Mouse (Mus musculus): ENCODE data around the gene Mapt. TPM values are rescaled to one million over a fixed set of nuclear protein-coding genes. Genes with fewer than 3 reads are reported as not detected.
"Not testable (repeated sequence)": the region's sequence is repeated elsewhere in the genome, so short reads cannot be mapped to it uniquely, and the experiment has no call there.

Gene Mapt
- polyA plus RNA-seq, 1 experiment, result 1.4 TPM

DNA sequence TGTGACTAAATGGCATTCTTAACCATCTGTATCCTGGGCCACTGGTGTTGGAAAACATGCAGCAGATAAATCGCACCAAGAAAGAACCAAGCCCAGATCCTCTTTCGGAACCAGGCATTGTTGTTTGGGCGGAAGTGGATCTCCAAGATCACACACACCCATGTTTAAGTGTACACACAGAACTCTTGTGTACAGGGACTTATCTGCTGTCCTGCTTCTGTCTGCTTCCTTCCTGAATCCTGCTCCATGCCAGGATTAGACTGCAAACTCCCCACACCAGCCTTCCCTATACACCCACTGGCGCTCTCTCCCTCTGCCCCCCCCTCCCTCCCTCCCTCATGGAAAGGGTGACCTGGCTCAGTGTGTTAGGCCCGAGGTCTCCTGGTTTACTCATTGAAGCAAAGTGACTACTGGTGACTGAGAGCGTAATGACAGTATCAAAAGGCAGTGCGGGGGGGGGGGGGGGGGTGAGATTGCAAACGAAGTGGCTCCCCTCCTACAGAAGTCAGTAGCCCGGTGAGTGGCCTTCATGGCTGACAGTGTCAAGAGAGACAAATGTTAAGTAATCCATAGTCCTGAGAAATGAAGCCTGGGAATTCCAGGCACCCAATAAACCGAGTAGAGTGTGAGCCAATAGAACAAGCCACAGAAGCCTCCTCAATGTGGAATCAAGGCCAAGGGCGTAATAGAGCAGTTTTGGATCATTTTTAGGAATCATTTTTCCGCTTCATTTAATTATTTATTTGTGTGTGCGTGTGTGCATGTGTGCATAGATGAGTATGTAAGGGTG, 7.0 kb downstream of the Mapt start:
- Histone ChIP-seq H3K27ac (ENCODE audit: control insufficient read depth, insufficient read depth, low read length) (no peak overlapping the region), H3K4me1 (replicated peaks; ENCODE audit: control insufficient read depth, insufficient read depth, low read length) (no peaks in the 10 kb centered on the region), H3K36me3 (ENCODE audit: control insufficient read depth, insufficient read depth, low read length) (no peaks in the 10 kb centered on the region), H3K4me3 (ENCODE audit: control insufficient read depth, insufficient read depth, low read length) (no peak overlapping the region), H3K27me3 (ENCODE audit: control insufficient read depth, insufficient read depth, low read length) (peaks cover 7% of the 10 kb centered on the region; the same call in 1 of the 2 replicates)
- 69% methylated on average over 13 of the region's 13 CpGs for WGBS
- DNase-seq, result no peak
- no peak for TF ChIP-seq POLR2A (IDR thresholded peaks at IDR 0.05; ENCODE audit: control insufficient read depth, extremely low read depth, insufficient read depth, low read length, poor library complexity)
- no peak for TF ChIP-seq CTCF (IDR thresholded peaks at IDR 0.05; ENCODE audit: borderline replicate concordance, control insufficient read depth, extremely low read depth, insufficient read depth, low read length, poor library complexity)

- H3K4me1 ChIP-seq (replicated peaks; ENCODE audit: control insufficient read depth, insufficient read depth, low read length); DNase-seq; H3K36me3 ChIP-seq (ENCODE audit: control insufficient read depth, insufficient read depth, low read length); H3K27ac ChIP-seq (ENCODE audit: control insufficient read depth, insufficient read depth, low read length); H3K27me3 ChIP-seq (ENCODE audit: control insufficient read depth, insufficient read depth, low read length); H3K4me3 ChIP-seq (ENCODE audit: control insufficient read depth, insufficient read depth, low read length): not testable (repeated sequence)
- 80% methylated on average over 6 of the region's 6 CpGs for WGBS
These were observed 14.3 kb downstream of the Mapt start for GRCm38 (mm10) chr11:104245478-104245877.

GRCm38 (mm10) chr11:104246171-104246694, 15.0 kb downstream of the Mapt start:
- Histone ChIP-seq H3K27ac (ENCODE audit: control insufficient read depth, insufficient read depth, low read length) (no peak overlapping the region), H3K27me3 (ENCODE audit: control insufficient read depth, insufficient read depth, low read length) (no peaks in the 10 kb centered on the region; the same call in 1 of the 2 replicates), H3K4me3 (ENCODE audit: control insufficient read depth, insufficient read depth, low read length) (no peak overlapping the region), H3K36me3 (ENCODE audit: control insufficient read depth, insufficient read depth, low read length) (no peaks in the 10 kb centered on the region), H3K4me1 (replicated peaks; ENCODE audit: control insufficient read depth, insufficient read depth, low read length) (no peaks in the 10 kb centered on the region)
- WGBS, result 19% methylated on average over 6 of the region's 6 CpGs
- TF ChIP-seq CTCF (IDR thresholded peaks at IDR 0.05; ENCODE audit: borderline replicate concordance, control insufficient read depth, extremely low read depth, insufficient read depth, low read length, poor library complexity), result no peak
- TF ChIP-seq POLR2A (IDR thresholded peaks at IDR 0.05; ENCODE audit: control insufficient read depth, extremely low read depth, insufficient read depth, low read length, poor library complexity), result no peak
- DNase-seq, result no peak

GRCm38 (mm10) chr11:104247141-104247717, 16.0 kb downstream of the Mapt start:
- TF ChIP-seq CTCF (IDR thresholded peaks at IDR 0.05; ENCODE audit: borderline replicate concordance, control insufficient read depth, extremely low read depth, insufficient read depth, low read length, poor library complexity) (no peak), POLR2A (IDR thresholded peaks at IDR 0.05; ENCODE audit: control insufficient read depth, extremely low read depth, insufficient read depth, low read length, poor library complexity) (no peak)
- Histone ChIP-seq H3K4me1 (replicated peaks; ENCODE audit: control insufficient read depth, insufficient read depth, low read length) (no peaks in the 10 kb centered on the region), H3K36me3 (ENCODE audit: control insufficient read depth, insufficient read depth, low read length) (no peaks in the 10 kb centered on the region), H3K27me3 (ENCODE audit: control insufficient read depth, insufficient read depth, low read length) (no peaks in the 10 kb centered on the region; the same call in 1 of the 2 replicates), H3K27ac (ENCODE audit: control insufficient read depth, insufficient read depth, low read length) (no peak overlapping the region), H3K4me3 (ENCODE audit: control insufficient read depth, insufficient read depth, low read length) (no peak overlapping the region)
- 79% methylated on average over 6 of the region's 6 CpGs for WGBS
- DNase-seq, result no peak

DNA sequence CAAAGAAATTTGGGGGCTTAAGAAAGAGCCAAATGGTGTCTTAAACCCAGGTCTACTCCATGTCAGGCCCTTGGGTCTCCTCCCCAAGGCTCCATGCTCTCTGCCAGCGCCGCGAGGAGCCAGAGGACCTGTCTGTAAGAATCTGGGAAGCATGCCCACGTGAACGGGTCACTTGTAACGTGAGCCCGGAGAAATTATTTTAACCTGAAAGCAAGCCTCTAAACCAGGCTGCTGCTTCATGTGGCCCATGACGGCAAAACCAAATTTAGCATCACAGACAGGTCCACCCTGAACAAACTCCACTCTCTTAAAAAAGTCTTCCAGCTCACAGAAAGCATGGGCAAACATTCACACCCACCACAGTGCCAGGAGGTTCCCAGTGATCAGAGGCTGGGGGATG, 18.2 kb downstream of the Mapt start:
- Histone ChIP-seq H3K36me3 (ENCODE audit: control insufficient read depth, insufficient read depth, low read length) (no peaks in the 10 kb centered on the region), H3K4me1 (replicated peaks; ENCODE audit: control insufficient read depth, insufficient read depth, low read length) (no peaks in the 10 kb centered on the region), H3K27me3 (ENCODE audit: control insufficient read depth, insufficient read depth, low read length) (no peaks in the 10 kb centered on the region; the same call in 1 of the 2 replicates), H3K4me3 (ENCODE audit: control insufficient read depth, insufficient read depth, low read length) (no peak overlapping the region), H3K27ac (ENCODE audit: control insufficient read depth, insufficient read depth, low read length) (no peak overlapping the region)
- DNase-seq, result no peak
- TF ChIP-seq POLR2A (IDR thresholded peaks at IDR 0.05; ENCODE audit: control insufficient read depth, extremely low read depth, insufficient read depth, low read length, poor library complexity) (no peak), CTCF (IDR thresholded peaks at IDR 0.05; ENCODE audit: borderline replicate concordance, control insufficient read depth, extremely low read depth, insufficient read depth, low read length, poor library complexity) (no peak)
- WGBS, result 85% methylated on average over 8 of the region's 8 CpGs

GRCm38 (mm10) chr11:104251121-104251520, 19.9 kb downstream of the Mapt start:
- H3K4me1 ChIP-seq (replicated peaks; ENCODE audit: control insufficient read depth, insufficient read depth, low read length), result no peaks in the 10 kb centered on the region
- no peak overlapping the region for H3K4me3 ChIP-seq (ENCODE audit: control insufficient read depth, insufficient read depth, low read length)
- DNase-seq, result no peak
- no peak overlapping the region for H3K27ac ChIP-seq (ENCODE audit: control insufficient read depth, insufficient read depth, low read length)
- 79% methylated on average over 6 of the region's 6 CpGs for WGBS
- no peaks in the 10 kb centered on the region for H3K27me3 ChIP-seq (ENCODE audit: control insufficient read depth, insufficient read depth, low read length)
- H3K36me3 ChIP-seq (ENCODE audit: control insufficient read depth, insufficient read depth, low read length), result no peaks in the 10 kb centered on the region
- TF ChIP-seq POLR2A (IDR thresholded peaks at IDR 0.05; ENCODE audit: control insufficient read depth, extremely low read depth, insufficient read depth, low read length, poor library complexity) (no peak), CTCF (IDR thresholded peaks at IDR 0.05; ENCODE audit: borderline replicate concordance, control insufficient read depth, extremely low read depth, insufficient read depth, low read length, poor library complexity) (no peak)

Data from thymus, adult 2 months (tissue).